Mouse (Mus musculus) left cerebral cortex, adult 9 months (tissue): ENCODE measurements at regions not wholly inside any gene's neighbourhood (a gene's known extent, or its start where the extent isn't known, plus 50 kb on each side); places are given as distances from the start of the nearest gene placed in this dataset.

ENCODE experiments used
- DNase-seq, 2 experiments: peaks; one replicate each; pipeline ENCODE4 v3.0.0; 2022; ENCODE audit warnings: low spot score in 2 of 2

DNA sequence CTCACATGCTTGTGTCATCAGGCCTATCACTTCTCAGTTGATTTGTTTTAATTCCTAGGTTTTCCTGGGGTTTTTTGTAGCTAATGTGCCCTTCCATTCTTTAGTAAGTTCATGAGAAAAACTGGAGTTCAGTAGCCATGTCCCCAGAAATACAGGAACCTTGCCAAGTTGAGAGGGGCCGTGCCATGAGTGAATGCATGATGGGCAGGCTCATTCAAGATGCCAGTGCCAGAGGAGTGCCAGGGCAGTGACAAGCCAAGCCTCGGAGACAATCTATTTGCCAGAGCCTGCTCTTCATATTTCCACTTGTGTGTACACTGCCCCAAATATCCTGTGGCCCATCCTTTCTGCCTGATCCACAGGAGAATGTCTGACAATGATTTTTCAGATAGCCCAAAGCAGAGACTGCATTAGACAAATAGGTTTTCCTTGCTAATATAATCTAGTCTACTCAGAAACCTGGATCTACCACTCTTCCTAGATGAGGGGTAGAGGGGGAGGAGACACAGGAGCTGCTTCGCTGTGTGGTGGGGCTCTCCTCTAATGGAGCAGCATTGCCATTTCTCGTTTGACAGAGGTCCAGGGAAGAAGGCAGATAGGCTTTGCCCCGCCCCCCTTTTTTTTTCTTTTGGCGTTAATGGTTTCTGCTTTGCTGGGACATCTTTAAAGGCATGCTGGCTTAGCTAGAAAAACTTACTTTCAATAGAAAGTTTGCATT is 569.5 kb upstream of the Arid1b start:
- no peak for DNase-seq

DNA sequence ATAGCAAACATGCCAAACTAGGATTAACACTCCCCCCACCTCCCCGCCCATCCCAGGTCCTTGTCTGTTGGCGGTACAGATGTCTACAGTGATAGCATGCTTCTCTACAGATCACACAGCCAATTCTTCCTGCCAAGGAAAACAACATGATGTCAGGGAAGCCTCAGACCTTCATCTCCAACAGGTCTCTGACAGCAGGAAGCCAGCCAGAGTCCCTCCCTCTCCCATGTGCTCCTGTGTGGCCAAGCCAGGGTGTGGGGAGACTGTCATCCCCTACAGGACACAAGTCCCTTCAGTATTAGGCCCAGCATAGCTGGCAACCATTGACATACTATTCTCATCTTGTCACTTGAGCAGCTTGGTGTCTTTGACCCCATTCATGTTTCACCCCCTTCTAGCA is 568.8 kb upstream of the Arid1b start:
- no peak for DNase-seq

DNA sequence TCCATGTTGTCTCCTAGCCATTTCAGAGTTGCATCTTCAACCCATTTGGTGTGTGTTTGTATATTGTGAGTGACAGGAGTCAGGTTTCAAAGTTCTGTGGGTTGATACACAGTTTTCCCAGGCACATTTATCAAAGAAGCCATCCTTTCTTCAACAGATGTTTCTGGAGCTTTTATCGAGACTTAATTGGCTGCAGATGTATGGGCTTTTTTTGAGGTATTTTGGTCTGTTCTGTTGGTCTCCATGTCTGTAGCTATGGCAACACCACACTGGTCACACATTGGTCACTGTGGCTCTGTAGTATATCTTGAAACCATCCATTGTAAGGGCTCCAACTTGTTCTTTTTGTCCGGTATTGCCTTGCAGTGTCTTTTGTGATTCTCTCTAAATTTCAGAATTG is 565.1 kb upstream of the Arid1b start:
- DNase-seq: no peak

DNA sequence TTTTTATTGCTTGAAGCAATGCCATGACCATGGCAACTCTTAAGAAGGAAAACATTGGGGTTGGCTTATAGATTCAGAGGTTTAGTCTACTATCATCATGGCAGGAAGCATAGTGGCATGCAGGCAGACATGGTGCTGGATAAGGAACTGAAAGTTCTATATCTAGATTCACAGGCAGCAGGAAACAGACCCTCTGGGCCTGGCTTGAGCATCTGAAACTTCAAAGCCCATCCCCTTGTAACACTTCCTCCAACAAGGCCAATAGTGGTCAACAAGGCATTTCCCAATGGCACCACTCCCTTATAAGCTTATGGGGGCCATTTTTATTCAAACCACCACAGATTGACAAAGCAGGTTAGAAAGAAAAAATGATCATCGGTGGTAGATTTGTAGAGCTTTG is 548.5 kb upstream of the Arid1b start:
- no peak for DNase-seq

DNA sequence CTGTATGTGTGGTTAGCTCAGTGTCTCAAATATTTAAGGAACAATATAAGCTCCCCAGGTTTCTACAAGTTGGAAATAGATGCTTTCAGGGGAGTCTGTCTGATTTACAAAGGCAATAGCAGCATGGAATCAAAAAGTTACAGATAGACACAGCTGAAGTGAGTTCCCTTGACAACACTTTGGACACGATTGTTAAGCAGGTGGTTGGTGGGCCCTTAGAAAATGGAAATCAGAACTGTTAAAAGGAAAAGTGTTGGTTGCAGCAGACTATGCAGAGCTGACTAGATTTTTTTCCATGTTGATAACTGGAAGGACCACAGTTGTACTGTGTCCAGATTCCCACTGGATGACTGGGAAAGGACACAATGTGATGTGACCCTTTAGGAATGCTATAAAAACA is 536.6 kb upstream of the Arid1b start:
- DNase-seq: no peak

DNA sequence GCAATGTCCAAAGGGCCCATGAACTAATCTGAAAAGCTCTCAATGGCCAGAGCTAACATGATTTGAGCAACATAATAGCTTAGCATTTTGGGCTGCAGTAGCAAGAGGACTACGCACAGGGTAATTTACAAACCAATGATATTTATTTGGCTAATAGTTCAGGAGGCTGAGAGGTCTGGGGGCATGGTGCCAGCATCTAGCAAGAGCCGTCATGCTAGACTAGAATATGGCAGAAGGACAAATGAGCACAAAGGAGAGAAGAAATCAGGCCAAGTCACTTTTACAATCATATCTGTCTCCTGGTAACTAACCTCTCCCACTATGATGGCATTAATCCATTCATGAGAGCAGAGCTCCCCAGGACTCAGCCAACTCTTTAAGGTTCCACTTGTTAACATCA is 532.6 kb upstream of the Arid1b start:
- DNase-seq: no peak

DNA sequence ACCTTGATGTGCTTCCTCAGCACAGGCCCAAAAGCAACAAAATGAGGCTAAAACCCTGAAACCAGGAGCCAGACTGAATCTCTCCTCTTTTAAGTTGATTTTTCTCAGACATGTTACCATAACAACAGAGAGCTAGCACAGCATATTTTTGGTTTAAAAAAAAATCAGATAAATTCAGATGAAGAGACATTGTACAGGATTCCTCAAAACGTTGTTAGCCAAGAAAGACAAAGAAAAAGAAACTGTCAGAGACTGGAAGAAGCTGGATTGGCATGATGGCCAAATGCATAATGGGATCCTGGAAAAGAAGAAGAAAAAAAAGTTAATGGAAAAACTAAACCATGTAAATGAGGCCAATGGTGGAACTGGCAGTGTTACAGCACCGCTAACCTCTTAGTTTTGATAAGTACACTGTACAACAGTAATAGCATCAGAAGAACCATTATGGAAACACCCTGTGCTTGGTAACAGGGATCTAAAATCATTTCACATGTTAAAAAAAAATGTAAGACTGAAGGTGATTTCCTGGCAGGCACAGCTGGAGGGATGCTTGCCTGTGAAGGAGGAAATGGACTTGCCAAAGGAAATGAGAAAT is 529.7 kb upstream of the Arid1b start:
- no peak for DNase-seq

DNA sequence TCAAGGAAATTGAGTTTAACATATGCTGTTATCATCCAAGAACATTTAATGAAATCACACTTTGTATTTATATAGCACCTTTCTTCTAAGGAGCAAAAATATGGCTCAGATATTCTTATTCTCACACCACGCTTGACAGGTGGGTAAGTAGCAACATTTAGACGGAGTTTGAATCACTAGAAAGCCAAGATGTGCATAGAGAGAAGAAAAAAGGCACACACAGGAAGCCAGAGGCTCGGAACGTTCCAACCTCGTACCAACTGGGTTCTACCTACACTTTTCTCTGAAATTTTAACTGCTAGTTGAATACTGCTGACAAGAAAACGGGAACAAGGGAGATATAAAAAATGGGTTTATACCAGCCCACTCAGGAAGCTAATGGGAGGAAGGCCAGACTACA is 528.4 kb upstream of the Arid1b start:
- DNase-seq: peak; percentile 22 to 34

DNA sequence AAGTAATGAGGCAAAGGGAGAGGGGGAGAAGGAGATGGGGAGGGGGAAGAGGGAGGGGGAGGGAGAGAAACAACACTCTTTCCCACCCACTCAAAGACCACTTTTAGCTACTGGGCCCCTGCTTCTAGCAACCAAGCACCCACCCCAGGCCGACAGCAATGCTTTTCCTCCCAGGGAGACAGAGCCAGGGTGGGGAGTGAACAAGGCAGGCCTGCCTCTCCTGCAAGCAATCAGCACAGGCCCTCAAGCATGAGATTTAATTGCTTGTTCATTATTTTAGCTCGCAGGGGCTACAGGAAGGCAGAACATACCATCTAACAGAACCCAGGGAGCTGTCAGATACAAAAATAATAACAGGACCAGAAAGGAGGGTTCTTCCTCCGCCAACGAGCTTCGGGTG is 521.7 kb upstream of the Arid1b start:
- no peak for DNase-seq

DNA sequence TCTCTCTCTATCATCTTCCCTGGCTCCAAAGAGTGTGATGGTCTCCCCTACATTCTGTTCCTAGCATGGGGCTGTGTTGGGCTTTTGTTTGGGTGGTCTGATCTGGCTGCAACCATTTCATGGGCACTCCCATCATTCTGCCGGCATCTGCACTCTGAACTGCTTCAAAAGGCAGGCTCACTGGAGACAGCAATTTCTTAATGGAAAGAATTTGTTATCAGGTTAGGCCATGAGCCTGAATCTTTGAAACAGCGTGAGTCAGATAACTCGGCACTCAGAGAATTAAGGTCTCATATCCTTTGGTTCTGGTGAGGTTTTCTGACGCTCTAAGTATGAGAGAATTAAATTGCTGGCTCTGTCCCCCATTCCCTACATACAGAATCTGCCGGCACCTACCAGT is 519.8 kb upstream of the Arid1b start:
- no peak for DNase-seq

DNA sequence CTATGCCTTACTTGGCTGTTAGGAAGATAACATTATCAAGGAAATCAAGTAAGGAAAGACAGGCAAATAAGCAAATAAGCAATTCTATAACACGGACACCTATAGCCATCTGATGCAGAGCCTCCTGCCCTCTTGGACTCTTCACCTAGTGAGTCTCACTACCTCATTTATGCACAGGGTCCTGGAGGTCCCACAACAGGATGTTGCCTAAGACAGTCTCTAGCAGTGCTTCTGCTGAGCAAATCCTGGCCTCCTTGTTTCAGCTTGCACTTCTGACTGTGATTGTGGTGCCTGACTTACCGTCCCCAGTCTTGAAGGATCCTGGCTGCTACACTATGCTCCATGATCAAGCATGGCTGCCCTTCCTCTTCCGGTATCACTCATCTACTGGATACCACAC is 518.5 kb upstream of the Arid1b start:
- DNase-seq: no peak

DNA sequence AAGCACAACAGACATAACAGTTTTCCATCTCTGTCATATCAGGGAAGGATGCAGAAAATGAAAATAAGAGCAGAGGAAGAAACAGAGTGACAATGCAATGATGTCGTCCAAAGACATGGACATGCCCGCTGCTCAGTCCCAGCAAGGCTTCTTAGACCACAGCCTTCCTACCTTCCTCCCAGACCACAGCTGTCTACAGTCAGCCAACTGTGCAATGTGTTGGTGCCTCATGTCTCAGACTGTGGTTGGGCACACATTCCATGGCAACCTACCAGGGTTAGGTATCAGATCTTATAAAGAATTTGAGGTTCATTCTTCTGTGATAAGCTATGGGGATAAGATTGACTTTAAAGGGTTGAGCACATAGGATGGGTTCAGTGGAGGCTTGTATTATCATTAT is 499.7 kb upstream of the Arid1b start:
- DNase-seq: no peak

DNA sequence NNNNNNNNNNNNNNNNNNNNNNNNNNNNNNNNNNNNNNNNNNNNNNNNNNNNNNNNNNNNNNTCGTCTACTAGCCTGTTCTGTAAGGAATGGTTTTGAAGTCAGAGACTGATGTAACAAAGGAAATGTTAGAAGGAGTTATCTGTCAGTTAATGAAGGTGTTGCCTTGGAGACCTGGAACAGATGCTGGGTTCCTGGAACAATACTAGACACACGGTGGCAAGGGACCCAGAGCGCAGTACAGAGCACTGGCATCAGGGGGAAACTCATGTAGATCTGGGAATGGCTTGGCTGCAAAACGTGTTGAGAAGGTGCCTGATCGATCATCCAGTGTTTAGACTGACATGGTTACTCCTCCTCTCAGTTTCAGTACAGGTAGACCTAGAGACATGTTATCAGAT is 493.6 kb upstream of the Arid1b start:
- no peak for DNase-seq

DNA sequence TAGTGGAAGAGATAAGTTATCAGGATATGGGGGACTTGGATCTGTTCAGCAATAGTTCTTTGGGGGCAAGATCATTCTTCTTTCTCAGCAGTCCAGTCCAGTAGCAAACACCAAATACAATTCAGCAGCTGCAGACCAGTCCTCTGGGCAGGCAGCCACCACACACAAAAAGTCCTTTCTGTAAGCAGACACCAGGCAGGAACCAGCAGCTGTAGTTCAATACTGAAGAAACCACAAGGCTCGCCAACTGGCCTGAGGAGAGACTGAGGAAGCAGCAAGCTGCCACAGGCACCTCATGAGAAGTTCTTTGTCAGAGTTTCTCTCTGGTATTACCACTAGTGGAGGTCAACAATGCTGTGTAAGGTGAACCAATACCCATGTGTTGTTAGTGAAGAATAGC is 493.1 kb upstream of the Arid1b start:
- DNase-seq: no peak

DNA sequence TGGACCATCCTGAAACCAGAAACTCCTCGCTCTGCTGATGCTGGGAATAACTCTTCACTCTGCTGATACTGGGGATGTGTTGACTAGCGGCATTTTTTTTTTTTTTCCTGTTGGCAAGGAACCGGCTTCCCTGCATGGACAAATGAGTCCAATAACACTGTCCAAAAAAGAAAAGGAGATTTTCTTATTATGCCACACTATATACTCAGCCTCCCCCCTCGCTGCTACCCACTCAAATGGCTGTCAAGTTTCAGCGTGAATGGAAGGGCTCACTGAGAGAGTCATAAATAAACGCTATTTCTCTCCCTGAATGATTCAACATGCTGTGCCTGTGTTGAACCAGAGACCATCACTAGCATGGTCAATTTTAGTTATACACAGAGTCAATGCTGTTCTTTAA is 489.2 kb upstream of the Arid1b start:
- peak in 1 of 2 experiments; percentile 17 for DNase-seq

DNA sequence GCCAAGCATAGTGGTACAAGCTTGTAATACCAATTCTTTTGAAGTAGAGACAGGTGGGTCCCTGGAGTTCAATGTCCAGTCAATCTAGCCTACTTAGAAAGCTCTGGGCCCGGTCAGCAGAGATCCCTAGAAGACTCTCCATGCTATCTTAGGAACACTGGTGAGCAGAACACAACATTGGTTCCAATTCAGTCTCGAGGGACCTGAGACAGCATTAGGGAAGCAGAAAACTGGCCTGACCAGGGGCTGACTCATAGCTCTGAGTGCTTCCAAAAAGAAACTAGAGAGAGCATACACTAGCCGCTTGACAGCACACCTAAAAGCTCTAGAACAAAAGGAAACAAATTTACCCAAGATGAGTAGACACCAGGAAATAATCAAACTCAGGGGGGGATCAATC is 484.6 kb upstream of the Arid1b start:
- no peak for DNase-seq

DNA sequence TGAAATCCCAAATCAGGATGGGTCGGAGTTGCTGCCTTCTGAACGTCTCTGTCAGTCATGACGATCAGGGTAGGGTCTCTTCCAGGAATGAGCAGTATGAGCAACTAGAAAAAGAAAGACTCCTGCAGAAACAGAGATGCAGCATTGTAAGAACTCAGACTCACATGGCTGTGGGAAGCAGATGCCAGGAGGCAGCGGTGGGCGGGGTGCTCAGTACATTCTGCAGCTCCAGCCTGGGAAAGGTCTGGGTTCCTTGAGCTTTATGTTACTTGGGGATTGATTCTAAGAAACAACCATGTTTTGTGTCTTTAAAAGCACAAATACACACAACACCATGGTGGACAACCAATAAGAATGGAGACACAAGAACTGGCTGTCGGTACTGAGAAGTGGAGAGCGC is 478.0 kb upstream of the Arid1b start:
- peak in 1 of 2 experiments; percentile 76 for DNase-seq

DNA sequence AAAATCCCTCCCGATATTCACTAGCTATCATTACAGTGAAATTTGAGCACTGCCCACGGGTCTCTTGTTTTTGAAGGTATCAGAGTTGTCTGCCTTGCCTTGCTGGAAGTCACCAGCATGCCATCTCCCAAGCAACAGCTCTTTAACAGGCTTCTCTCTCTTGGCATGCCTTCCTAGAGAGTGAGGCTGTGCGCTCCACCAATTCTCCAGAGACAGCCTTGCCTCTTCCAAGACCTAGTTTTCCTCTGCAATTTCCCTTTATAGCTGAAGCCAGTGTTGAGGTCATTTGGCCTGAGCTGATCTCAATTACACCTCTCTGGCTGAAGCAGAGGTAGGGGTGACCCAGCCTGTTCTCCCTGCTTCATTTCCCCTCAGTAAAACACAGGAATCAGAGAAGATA is 477.3 kb upstream of the Arid1b start:
- peak in 1 of 2 experiments; percentile 30 for DNase-seq

DNA sequence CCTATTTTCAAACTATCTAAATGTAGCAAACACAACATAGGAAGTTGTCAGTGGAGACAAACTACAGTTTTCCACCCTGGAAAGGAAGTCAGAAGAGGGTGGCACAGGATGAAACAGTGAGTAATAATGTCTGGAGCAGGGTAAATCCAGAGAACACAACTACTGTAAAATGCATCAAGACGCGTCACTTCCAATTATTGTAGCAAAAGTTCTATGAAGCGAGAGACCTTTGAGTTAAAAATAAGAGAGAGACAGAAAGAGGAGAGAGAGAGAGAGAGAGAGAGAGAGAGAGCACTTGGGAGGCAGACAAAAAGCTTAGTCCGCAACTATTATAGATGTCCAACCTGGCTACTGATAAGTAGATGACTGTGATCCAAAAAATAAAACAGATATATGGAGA is 473.1 kb upstream of the Arid1b start:
- no peak for DNase-seq

DNA sequence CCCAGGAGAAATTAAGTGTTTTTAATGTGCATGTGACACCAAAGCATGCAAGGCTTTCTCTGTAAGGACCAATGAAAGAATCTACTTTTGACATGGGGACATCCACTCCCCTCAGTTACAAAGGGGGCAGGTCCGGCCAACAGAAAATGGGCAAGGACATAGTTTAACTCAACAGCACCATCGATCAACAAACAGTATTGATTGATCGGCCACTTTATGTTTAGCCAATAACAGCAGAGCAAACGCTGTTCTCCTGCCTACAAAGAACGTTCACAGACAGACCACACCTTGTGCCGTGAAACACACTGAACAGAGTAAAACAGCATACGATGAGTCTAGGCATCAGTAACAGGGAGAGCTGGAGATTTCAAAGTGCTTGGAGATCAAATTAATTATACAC is 467.7 kb upstream of the Arid1b start:
- DNase-seq: no peak

DNA sequence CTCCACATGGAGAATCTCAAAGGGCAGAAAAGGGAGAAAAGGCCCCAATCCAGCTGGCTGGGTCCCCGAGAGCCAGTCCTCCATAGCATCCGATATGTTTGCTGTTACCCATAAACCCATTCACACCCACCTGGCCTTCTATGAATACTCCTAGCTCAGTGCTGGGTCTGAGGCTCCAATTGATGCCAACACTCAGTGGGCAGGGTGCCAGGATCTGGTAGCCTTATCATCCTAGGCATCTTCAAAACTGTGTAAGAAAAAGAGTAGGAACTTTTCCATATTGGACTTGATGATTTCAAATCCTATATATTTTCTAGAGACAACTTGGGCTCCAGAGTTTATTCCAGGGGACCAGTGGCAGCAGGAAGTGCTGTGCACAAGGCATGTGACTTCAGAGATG is 462.0 kb upstream of the Arid1b start:
- no peak for DNase-seq

DNA sequence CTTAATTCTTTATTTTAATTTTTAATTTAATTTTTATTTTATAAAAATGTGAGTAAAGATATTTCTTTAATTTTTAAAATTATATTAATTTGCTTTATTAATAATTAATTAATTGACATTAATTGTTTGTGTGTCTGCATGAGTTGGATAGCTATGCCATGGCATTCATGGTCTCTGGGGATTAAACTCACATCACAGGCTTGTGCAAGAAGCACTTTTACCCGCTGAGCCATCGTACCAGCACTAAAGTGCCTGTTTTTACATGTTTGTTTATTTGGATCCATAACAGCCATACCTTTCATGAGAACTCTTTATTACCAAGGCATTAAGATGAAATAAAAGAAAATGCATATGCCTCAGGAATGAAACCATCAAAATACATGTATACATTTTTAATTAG is 453.7 kb upstream of the Arid1b start:
- no peak for DNase-seq

DNA sequence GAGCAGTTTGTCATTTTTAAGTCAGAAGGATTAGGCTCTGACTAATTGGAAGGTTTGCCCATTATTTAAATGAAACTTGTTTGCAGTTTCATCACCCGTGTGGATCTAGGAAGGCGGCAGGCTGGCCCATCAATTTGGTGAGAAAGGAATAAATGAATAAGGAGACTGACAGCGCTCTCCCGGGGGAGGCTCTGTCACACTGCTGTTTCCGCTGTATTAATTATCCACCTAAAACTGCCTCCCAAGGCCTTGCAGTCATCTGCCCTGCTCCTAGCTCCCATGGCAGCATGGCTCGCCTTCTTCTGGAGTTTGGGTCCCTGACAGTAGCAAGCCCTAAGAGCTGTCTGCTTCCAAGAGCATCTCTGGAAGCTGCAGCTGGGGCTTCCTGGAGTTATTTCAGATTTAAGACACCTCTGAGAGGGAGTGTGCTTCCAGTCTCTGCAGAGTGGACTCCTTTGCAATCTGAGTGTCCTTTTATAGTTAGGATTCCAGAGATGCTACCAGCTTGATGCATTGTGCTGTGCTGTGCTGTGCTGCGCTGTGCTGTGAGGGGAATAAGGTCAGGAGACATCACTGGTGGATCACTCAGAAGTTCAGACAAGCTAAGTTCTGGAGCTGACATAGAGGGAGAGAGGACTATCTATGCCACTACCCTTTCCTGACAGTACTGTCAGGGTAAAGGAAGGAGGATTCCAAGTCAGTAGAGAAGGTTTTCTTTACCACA is 452.9 kb upstream of the Arid1b start:
- no peak for DNase-seq
